Mouse (Mus musculus) testis, postnatal 14 days (tissue): Measurements from ENCODE around the gene Klhl42.

Source experiments
- DNase-seq: peaks from one replicate; pipeline ENCODE4 v3.0.0; 2021; ENCODE audit warnings: low spot score

The Klhl42 gene

DNA sequence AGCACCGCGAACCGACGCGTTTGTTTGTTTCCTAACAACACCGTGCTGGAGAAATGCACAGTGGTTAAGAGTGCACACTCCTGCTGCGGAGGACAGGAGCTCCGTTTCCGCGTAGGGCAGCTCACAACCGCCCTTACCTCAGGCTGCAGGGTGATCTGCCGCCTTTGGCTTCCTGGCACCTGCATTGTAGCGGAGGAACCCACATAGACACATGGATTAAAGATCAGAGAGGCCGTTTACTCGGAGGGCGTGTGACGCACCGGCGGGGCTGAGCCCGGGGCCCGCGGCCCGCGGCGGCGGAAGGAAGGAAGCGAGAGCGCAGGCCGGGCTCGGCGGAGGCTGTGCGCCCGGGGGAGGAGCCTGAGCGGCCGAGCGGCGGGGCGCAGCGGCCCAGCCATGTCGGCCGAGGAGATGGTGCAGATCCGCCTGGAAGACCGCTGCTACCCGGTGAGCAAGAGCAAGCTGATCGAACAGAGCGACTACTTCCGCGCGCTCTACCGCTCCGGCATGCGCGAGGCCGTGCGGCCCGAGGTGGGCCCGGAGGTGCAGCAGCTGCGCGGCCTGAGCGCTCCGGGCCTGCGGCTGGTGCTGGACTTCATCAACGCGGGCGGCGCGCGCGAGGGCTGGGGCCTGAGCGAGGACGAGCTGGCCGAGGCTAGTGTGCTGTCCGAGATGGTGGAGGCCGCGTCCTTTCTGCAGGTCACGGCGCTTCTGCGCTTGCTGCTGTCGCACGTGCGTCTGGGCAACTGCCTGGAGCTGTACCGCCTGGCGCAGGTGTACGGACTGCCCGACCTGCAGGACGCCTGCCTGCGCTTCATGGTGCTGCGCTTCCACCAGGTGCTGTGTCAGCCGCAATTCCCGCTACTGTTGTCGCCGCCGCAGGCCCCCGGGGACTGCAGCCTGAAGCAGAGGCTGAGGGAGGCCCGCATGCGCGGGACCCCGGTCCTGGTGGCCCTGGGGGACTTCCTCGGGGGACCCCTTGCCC, at the start of gene Klhl42:
Gene Klhl42, plus strand, starts transcription at position 244 of the 985 bp plus-strand sequence.
- DNase-seq: peak; percentile 53

- DNase-seq: peak; percentile 90
Measured at GRCm38 (mm10) chr6:147042291-147043290, 48.6 kb upstream of the Klhl42 start, which contains the start of gene Mrps35. Mrps35 (plus strand) TSS chr6:147042764.

- no peak for DNase-seq
Measured at GRCm38 (mm10) chr6:147043633-147044032, 47.5 kb upstream of the Klhl42 start.

GRCm38 (mm10) chr6:147049239-147049805, 41.9 kb upstream of the Klhl42 start:
- DNase-seq: no peak

GRCm38 (mm10) chr6:147051666-147052065, 39.5 kb upstream of the Klhl42 start:
- no peak for DNase-seq

- DNase-seq: no peak
Measured at GRCm38 (mm10) chr6:147052440-147052839, 38.7 kb upstream of the Klhl42 start.

DNA sequence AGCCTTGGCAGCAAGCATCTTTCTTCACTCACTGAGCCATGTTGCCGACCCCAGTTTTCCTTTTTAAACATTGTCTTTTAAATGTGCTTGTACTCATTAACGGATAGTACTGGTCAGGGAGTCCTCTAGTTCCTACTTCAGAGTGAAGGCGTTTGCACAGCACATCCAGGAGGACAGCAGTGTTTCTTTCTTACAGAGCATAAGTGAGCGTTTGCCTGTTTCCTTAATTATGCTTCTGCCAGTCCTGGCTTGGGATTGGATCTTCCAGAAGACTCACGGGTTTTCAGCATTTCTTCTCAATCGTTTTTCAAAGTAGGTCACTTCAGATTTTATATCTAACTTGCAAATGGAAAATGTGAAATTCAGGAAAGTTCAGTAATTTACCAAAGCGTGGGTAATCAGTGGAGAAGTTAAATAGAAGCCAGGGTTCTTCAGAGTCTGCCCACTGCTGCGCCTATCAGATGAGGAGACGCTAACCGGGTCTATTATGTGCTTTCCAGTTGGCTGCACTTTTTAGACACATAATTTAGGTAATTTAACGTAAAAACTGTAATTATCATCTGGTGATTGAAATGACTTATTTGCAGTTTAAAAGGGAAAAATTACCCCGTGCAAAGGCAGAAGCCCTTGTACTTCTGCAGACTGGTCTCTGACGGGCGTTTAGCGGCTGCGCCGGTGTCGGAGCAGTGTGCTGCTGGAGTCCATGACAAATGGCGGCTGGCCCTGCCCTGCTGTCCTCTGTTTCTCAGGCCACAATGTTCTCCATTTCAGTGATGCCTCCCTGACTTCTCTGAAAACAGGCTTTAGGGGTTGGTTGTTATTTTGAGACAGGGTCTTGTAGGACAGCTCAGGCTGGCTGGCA, 37.2 kb upstream of the Klhl42 start:
- DNase-seq: no peak

DNA sequence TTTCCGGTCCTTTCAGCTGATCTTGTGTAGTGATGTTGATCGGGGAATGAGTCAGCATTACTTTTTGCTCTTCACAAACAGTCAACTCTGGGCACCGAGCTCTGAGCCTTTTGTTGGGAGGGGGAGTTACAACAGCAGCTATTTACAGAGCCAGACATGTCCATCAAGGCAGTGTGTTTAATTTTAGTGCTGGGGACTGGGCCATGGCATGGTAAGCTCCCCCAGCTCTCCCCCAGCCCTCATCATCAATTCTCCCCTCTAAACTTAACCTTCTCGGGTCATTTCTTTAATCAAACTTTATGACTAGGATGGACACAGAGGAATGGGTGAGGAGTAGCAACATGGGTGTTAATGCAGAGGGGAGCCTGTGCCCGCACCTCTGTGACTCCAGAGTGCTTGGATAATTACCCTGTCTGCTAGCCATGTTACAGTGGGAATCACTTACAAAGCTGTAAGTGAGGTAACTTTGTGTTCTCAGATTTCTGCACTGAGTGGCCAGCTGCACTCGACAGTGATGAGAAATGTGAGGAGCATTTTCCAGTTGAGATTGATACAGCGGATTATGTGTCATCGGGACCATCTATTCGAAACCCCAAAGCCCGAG, 35.7 kb upstream of the Klhl42 start:
- no peak for DNase-seq

GRCm38 (mm10) chr6:147059326-147059725, 31.9 kb upstream of the Klhl42 start:
- no peak for DNase-seq

- DNase-seq: no peak
Measured at GRCm38 (mm10) chr6:147061630-147062029, 29.5 kb upstream of the Klhl42 start.

- no peak for DNase-seq
Measured at GRCm38 (mm10) chr6:147062034-147062433, 29.1 kb upstream of the Klhl42 start.

DNA sequence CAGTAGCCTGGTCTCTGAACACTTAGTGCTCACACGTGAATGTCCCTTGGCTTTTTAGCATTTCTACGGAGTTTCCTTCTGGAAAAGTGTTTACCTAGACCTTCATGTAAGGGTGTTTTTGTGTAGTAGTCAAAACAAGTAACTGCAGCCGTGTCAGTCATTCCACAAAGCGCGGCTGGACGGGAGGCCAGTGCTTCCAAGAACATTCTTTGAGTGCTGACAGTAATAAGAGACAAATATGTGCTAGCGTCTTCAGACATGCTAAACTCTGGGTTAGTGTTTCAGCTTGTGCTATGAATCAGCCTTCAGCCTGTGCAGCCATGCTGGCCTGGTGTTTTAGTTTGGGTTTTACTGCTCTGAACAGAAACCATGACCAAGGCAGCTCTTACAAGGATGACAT, 28.5 kb upstream of the Klhl42 start:
- DNase-seq: no peak

GRCm38 (mm10) chr6:147064226-147064943, 26.8 kb upstream of the Klhl42 start:
- DNase-seq: no peak

DNA sequence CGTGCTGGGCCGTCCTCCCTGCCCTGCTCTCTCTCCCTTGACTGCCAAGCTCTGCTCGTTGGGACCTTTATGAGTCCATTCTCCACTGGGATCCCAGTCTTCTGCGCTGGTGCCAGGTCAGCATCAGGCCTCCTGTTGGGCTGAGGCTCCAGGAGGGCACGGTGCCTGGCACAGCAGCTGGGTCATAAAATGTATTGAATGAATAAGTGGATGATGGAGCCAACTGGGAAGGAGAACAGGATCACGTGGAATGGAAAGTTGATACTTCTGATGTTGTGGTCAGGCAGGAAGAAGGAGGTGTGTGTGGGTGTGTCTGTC, 26.3 kb upstream of the Klhl42 start:
- no peak for DNase-seq

GRCm38 (mm10) chr6:147075808-147076387, 15.3 kb upstream of the Klhl42 start:
- no peak for DNase-seq

- DNase-seq: no peak
Measured at GRCm38 (mm10) chr6:147076878-147077277, 14.3 kb upstream of the Klhl42 start.

DNA sequence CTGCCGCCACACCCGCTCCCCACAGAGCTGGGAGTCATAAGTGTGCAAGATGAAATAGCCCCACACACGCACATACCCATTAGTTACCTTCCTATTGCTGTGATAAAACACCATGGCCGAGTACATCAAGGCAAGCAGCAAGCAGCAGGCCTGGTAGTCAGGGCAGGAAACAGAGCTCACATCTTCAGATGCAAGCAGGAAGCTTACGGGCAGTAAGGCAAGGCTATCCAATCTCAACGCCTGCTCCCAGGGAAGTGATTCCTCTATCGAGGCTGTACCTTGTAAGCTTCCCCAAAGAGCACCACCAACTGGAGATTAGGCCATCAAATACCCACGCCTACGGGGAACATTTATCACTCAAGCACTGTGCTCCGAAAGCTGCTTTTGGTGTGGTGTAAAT, 11.3 kb upstream of the Klhl42 start:
- DNase-seq: no peak

DNA sequence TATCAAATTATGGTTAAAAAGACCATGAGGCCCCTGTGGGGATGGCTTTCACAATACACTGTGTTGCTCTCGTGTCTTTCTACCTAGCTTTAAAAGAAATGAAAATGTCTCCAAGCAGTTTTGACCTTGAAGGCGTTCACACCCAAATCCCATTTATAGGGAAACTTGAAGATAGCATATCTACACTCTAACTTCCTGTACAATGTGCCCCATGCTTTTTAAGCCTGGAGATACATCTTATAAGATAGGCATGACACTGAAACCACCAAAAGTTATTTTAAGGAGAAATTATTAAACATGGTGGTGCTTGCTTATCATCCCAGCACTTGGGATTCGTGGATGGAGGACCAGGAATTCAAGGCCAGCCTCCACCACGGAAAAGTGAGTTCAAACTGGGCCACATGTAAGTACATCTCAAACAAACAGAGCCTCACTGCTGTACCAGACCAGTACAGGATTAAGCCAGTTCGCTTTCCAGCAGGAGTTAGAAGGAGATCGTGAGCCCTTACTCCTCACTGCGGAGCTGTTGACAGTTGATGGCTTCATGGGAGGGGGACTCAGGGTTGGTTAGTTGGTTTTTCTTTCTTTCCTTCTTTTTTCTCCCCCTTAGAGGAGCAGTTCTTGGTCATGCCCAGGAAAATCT, 5.7 kb upstream of the Klhl42 start:
- DNase-seq: no peak

DNA sequence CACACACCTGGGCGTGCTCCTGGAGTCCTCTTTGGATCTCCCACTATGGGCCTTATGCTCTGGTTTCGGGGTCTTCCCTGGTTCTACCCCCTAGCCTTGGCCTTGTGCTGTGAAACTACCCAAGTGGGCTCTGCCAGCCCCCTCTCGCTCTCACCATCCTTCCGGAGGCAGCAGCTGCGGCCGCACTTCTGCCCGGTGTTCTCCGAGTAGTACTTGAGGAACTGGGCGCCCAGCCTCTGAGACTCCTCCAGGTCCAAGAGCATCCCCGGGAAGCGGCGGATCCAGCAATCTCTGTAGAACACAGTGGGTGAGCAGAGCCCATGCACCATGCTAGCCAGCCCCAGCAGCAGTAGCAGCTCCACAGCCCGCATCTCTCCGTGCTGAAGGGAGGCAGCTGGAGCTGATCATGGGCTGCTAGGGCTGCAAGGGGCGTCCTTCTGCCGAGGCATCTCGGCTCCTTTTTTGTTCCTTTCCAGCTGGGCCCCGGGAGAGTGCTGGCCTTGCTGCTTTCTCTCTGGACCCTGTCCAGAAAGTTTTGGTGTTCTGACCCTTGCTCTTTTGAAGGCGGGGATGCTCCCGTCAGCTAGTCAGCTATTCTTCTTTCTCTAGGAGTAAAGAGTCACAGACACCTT, 4.5 kb upstream of the Klhl42 start, which contains the start of gene Mansc4:
Gene Mansc4, minus strand, starts transcription at position 439 of the 632 bp plus-strand sequence.
- peak; percentile 56 for DNase-seq
